Mouse (Mus musculus) heart, postnatal 0 days (tissue): ENCODE measurements at regions not wholly inside any gene's neighbourhood (a gene's known extent, or its start where the extent isn't known, plus 50 kb on each side); places are given as distances from the start of the nearest gene placed in this dataset.

ENCODE experiments used
- CTCF ChIP-seq: IDR thresholded peaks from 2 replicates; pipeline ENCODE4 v1.5.1; 2016; ENCODE audit warnings: antibody characterized with exemption, control low read depth, low read depth
- EP300 ChIP-seq: IDR thresholded peaks from 2 replicates; pipeline ENCODE4 v1.6.1; 2016; ENCODE audit warnings: antibody characterized with exemption, low read depth

GRCm38 (mm10) chr2:178572301-178572700, 142.0 kb downstream of the Cdh26 start:
- TF ChIP-seq CTCF (no peak), EP300 (no peak)
